Mouse (Mus musculus) lung, embryonic 16.5 days (tissue): ENCODE measurements around the gene Nudt4. TPM values are rescaled to one million over a fixed set of nuclear protein-coding genes. Genes with fewer than 3 reads are reported as not detected.

Source experiments
- ATAC-seq: fragments of 200-750 bp; cut with Nextera tagmentation; 2 replicates; pipeline ENCODE4 v1.8.0; 2017; ENCODE audit warnings: low read depth, mild to moderate bottlenecking, moderate library complexity
- H3K27ac ChIP-seq: fragments of 300-500 bp; sonication (generic); 2 replicates; pipeline ENCODE4 v1.5.1; 2014; ENCODE audit warnings: mild to moderate bottlenecking, control low read depth, low read length
- H3K27me3 ChIP-seq: fragments of 300-500 bp; sonication (generic); 2 replicates; pipeline ENCODE4 v1.6.1; 2014; ENCODE audit warnings: low read depth, low read length, mixed read lengths; ENCODE audit not compliant: control insufficient read depth, insufficient read depth
- H3K36me3 ChIP-seq: fragments of 300-500 bp; sonication (generic); 2 replicates; pipeline ENCODE4 v1.6.1; 2014; ENCODE audit warnings: low read length; ENCODE audit not compliant: control insufficient read depth, insufficient read depth
- H3K4me1 ChIP-seq: fragments of 300-500 bp; sonication (generic); replicated peaks from 2 replicates; pipeline ENCODE4 v1.6.1; 2014; ENCODE audit warnings: low read length, mixed read lengths; ENCODE audit not compliant: control insufficient read depth, insufficient read depth
- H3K4me2 ChIP-seq: fragments of 300-500 bp; sonication (generic); 2 replicates; pipeline ENCODE4 v1.6.1; 2014; ENCODE audit warnings: low read depth, low read length, control low read depth
- H3K4me3 ChIP-seq: fragments of 300-500 bp; sonication (generic); 2 replicates; pipeline ENCODE4 v1.5.1; 2014; ENCODE audit warnings: mild to moderate bottlenecking, low read length, control low read depth
- H3K9ac ChIP-seq: fragments of 300-500 bp; sonication (generic); 2 replicates; pipeline ENCODE4 v1.6.1; 2014; ENCODE audit warnings: low read length, control low read depth
- H3K9me3 ChIP-seq: fragments of 300-500 bp; sonication (generic); 2 replicates; pipeline ENCODE4 v1.6.1; 2016; ENCODE audit warnings: low read length; ENCODE audit not compliant: control insufficient read depth
- WGBS: fragments of 180-500 bp; shearing (Covaris S2); extraction: QIAGEN DNeasy Blood & Tissue Kit; methylation state at CpG from one replicate; pipeline ENCODE4 v1.1.7; 2014; 5-methylcytosine and 5-hydroxymethylcytosine counted together
- polyA plus RNA-seq: library from polyadenylated mRNA; unstranded; fragments of >200 nt; fragmentation: Nextera tagmentation; extraction: Ambion mirVana; gene quantifications from 2 replicates; pipeline ENCODE4 v1.2.1, GENCODE M21; 2015

Gene Nudt4
- 55.1 and 59.3 TPM in 2 replicates for polyA plus RNA-seq

DNA sequence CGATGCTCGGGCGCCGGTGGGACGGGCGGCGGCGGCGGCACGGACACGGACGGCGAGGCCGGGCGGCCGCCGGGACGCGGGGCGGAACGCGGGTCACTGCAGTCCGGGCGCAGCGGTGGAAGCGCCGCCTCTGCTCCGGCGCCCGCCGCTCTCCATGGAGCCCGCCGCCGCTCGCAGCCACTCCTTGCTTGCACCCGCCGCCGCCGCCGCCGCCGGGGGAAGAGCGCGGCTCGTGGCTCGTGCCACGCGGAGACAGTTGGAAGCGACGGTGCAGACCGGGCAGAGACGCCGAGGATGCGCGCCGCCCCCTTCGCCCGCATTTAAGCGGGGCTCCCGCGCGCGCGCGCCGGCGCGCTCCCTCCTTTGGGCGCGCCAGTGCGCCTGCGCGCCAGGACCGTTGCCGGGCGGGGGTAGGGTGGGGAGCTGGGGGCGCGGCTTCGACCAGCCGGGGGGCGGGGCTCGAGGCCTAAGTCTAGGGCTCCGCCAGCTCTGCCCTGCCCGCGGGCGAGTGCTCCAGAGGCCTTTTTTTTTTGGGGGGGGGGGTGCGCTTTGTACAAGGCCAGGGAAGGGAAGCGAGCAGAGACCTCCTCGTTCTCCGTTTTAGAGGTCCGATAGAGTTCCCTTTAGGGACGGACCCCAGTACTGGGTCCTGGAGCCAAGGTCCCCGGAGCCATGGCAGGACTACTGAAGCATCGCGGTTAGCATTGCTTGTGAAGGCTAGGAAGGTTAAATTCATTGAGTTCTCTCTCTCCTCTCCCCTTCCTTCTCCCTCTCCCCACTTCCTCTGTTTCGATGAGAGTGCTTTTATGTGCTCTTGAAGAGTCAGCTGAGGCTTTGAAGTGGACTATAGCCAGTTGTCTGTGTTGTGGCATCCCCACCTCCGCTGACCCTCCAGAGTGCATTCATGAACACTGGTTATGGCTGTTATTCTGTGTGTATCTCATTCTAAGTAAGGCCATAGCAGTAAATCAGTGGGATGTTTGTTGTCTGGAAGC lies at the start of gene Nudt4:
Nudt4 (minus strand) TSS at position 296 of the 995 bp plus-strand sequence.
- Histone ChIP-seq H3K27me3 (no peaks in the 10 kb centered on the region), H3K4me2 (peak within 1 kb of the TSS; percentile 70), H3K27ac (peak within 1 kb of the TSS; percentile 81), H3K36me3 (no peaks in the 10 kb centered on the region), H3K9ac (peak within 1 kb of the TSS; percentile 94), H3K4me1 (peaks cover 33% of the 10 kb centered on the region), H3K9me3 (no peaks in the 10 kb centered on the region), H3K4me3 (peak within 1 kb of the TSS; percentile 89)
- peak; percentile 94 for ATAC-seq
- WGBS: 4% methylated on average over 16 of the region's 97 CpGs

GRCm38 (mm10) chr10:95611331-95611721 lies 47.4 kb upstream of the Nudt4 start:
- 43% methylated on average over 10 of the region's 10 CpGs for WGBS
- no peaks in the 10 kb centered on the region for H3K27me3 ChIP-seq
- no peak overlapping the region for H3K4me3 ChIP-seq
- H3K4me2 ChIP-seq: no peak overlapping the region
- ATAC-seq: no peak
- no peaks in the 10 kb centered on the region; the same call in 1 of the 2 replicates for H3K4me1 ChIP-seq
- H3K9me3 ChIP-seq: no peaks in the 10 kb centered on the region
- H3K27ac ChIP-seq: no peak overlapping the region
- no peak overlapping the region for H3K9ac ChIP-seq
- H3K36me3 ChIP-seq: no peaks in the 10 kb centered on the region

- Histone ChIP-seq H3K9me3 (no peaks in the 10 kb centered on the region), H3K36me3 (no peaks in the 10 kb centered on the region), H3K27me3 (no peaks in the 10 kb centered on the region), H3K4me3 (no peak overlapping the region), H3K27ac (no peak overlapping the region), H3K4me1 (no peaks in the 10 kb centered on the region; the same call in 1 of the 2 replicates), H3K4me2 (no peak overlapping the region), H3K9ac (no peak overlapping the region)
- 55% methylated on average over 15 of the region's 16 CpGs for WGBS
- ATAC-seq: no peak
Measured at GRCm38 (mm10) chr10:95610666-95611330, 46.9 kb upstream of the Nudt4 start.

DNA sequence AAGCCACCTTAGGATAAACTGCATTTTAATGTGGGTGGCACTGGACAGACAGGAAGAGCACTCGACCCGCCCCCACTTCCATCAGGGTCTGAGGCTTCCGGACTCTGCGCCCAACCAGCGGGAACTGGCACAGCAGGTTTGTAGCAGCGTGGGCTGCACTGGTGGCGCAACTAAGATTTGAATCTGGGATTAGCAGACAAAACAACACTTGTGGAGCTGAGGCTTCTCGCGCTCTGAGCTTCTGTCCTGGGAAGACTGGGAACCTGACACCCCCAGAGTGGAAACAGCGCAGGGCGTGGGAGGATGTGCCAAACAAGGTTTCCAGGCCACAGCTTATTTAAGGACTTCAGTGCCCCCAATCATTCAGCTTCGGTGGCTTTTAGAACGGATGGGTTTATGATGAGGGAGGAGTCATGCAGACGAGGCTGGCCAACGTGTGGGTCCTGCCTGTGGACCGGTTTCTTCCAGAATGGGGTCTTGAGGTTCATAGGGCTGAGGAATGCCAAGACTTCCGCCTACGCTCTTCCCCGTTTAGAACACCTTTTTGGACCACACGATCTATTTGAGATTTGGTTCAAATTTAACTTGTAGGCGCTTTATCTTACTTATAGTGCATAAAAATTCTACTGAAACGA lies 41.1 kb upstream of the Nudt4 start:
- H3K36me3 ChIP-seq: no peaks in the 10 kb centered on the region
- H3K9ac ChIP-seq: no peak overlapping the region
- H3K27me3 ChIP-seq: no peaks in the 10 kb centered on the region
- no peak overlapping the region for H3K27ac ChIP-seq
- H3K4me2 ChIP-seq: peak overlapping the region; percentile 49
- peak; percentile 83 for ATAC-seq
- WGBS: 38% methylated on average over 22 of the region's 22 CpGs
- H3K4me1 ChIP-seq: peaks cover 7% of the 10 kb centered on the region; the same call in 1 of the 2 replicates
- no peaks in the 10 kb centered on the region for H3K9me3 ChIP-seq
- H3K4me3 ChIP-seq: no peak overlapping the region

DNA sequence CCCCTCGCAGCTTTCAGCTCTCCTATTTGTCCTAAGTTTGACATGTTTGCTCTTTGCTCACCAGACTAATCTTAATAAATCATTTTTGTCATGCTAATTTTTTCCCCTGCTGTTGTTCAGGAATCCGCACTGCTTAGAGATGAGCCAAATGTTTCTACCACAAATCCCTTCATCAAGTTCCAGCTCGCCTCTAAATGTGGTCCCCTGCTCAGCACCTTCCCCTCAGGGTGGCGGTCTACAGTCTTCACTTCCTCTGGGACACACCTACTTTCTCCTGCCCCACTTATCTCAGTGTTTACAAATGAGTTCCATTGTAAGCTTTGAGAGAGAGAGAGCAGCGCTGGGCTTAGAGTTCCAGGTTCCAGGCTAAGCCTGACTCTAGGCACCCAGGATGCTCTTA lies 36.6 kb upstream of the Nudt4 start:
- no peak overlapping the region for H3K27ac ChIP-seq
- peaks cover 7% of the 10 kb centered on the region; the same call in 1 of the 2 replicates for H3K4me1 ChIP-seq
- no peak overlapping the region for H3K4me3 ChIP-seq
- no peaks in the 10 kb centered on the region for H3K27me3 ChIP-seq
- H3K9me3 ChIP-seq: no peaks in the 10 kb centered on the region
- H3K4me2 ChIP-seq: no peak overlapping the region
- no peak overlapping the region for H3K9ac ChIP-seq
- no peak for ATAC-seq
- 25% methylated on average over 5 of the region's 5 CpGs for WGBS
- H3K36me3 ChIP-seq: no peaks in the 10 kb centered on the region

- H3K27me3 ChIP-seq: no peaks in the 10 kb centered on the region
- ATAC-seq: no peak
- 0 out of 2 replicates have a peak, but pooled peaks cover 3% of the 10 kb centered on the region for H3K4me1 ChIP-seq
- no peak overlapping the region for H3K4me3 ChIP-seq
- H3K9ac ChIP-seq: no peak overlapping the region
- no peak overlapping the region for H3K4me2 ChIP-seq
- 79% methylated on average over 7 of the region's 7 CpGs for WGBS
- H3K36me3 ChIP-seq: no peaks in the 10 kb centered on the region
- H3K9me3 ChIP-seq: no peaks in the 10 kb centered on the region
- H3K27ac ChIP-seq: no peak overlapping the region
Measured at GRCm38 (mm10) chr10:95599740-95600139, 35.8 kb upstream of the Nudt4 start.

DNA sequence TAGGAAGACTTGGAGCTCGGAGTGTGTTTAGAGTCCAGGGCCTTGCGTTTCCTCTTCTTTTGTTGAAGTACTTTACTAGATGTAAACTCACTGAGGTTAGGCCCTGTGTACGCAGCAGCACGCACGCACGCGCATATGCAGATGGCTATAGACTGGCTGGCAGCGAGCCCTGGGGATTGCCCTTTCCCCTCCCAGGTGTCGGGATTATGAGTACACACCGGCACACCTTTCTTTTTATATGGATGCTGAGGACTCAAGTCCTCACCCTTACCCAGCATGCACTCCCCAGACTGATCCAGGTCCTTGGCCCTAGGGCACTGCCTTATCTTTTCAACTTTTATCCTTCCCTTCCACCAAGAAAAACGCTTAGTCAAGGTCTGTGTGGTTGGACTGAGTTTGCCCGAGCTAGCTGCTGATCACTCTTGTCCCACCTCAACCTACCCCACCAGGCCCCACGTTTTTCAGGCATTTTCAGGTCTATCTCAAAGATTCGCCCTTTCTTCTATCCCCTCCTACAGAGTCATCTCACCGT lies 34.2 kb upstream of the Nudt4 start:
- no peak for ATAC-seq
- Histone ChIP-seq H3K4me2 (no peak overlapping the region), H3K4me3 (no peak overlapping the region), H3K9ac (no peak overlapping the region), H3K36me3 (no peaks in the 10 kb centered on the region), H3K4me1 (0 out of 2 replicates have a peak, but pooled peaks cover 3% of the 10 kb centered on the region), H3K27me3 (no peaks in the 10 kb centered on the region), H3K9me3 (no peaks in the 10 kb centered on the region), H3K27ac (no peak overlapping the region)
- WGBS: 75% methylated on average over 15 of the region's 15 CpGs

- Histone ChIP-seq H3K9me3 (no peaks in the 10 kb centered on the region), H3K36me3 (no peaks in the 10 kb centered on the region), H3K4me2 (no peak overlapping the region), H3K4me3 (no peak overlapping the region), H3K27ac (no peak overlapping the region), H3K27me3 (no peaks in the 10 kb centered on the region), H3K9ac (no peak overlapping the region), H3K4me1 (0 out of 2 replicates have a peak, but pooled peaks cover 3% of the 10 kb centered on the region)
- 46% methylated on average over 8 of the region's 8 CpGs for WGBS
- ATAC-seq: no peak
Measured at GRCm38 (mm10) chr10:95595852-95596639, 32.1 kb upstream of the Nudt4 start.
